Mouse (Mus musculus) olfactory bulb, adult 2 months (tissue): ENCODE measurements at regions not wholly inside any gene's neighbourhood (a gene's known extent, or its start where the extent isn't known, plus 50 kb on each side); places are given as distances from the start of the nearest gene placed in this dataset.

ENCODE experiments used
- CTCF ChIP-seq: fragments of 200-500 bp; IDR thresholded peaks from 2 replicates; pipeline ENCODE4 v1.5.1; 2012; ENCODE audit warnings: low read depth, mild to moderate bottlenecking, low read length, moderate library complexity; ENCODE audit not compliant: insufficient read depth
- POLR2A ChIP-seq: fragments of 200-500 bp; IDR thresholded peaks from 2 replicates; pipeline ENCODE4 v1.6.1; 2012; ENCODE audit warnings: mild to moderate bottlenecking, low read depth, low read length, moderate library complexity; ENCODE audit not compliant: insufficient read depth

- no peak for TF ChIP-seq CTCF
- TF ChIP-seq POLR2A: no peak
Observed at GRCm38 (mm10) chr3:149415081-149415480, 424.7 kb upstream of the Adgrl2 start.
